Mouse (Mus musculus) erythroid progenitor cell, adult 5-6 weeks (primary cell): ENCODE results near the gene Olfr1095. TPM values are rescaled to one million over a fixed set of nuclear protein-coding genes. Genes with fewer than 3 reads are reported as not detected.

Source experiments
- ATAC-seq: replicated peaks from 2 replicates; pipeline ENCODE4 v1.8.0; 2016; ENCODE audit warnings: moderate number of reproducible peaks, mild to moderate bottlenecking, moderate TSS enrichment, inconsistent platforms; ENCODE audit not compliant: poor library complexity, low FRiP score, severe bottlenecking
- total RNA-seq, 2 experiments: library from RNA; stranded (forward) in 1 of 2; stranded (reverse) in 1 of 2; fragments of 150-400 nt in 1 of 2; fragments of 186-747, 209-891 nt in 1 of 2; gene quantifications; 2 replicates each; pipeline versions ENCODE4 v1.2.3 to v1.2.4; 2015 to 2017; ENCODE audit warnings: low replicate concordance in 2 of 2

Olfr1095 gene
- not detected in 2 replicates for total RNA-seq (2015; ENCODE audit: low replicate concordance)
- not detected in 2 replicates for total RNA-seq (2017; ENCODE audit: low replicate concordance)

DNA sequence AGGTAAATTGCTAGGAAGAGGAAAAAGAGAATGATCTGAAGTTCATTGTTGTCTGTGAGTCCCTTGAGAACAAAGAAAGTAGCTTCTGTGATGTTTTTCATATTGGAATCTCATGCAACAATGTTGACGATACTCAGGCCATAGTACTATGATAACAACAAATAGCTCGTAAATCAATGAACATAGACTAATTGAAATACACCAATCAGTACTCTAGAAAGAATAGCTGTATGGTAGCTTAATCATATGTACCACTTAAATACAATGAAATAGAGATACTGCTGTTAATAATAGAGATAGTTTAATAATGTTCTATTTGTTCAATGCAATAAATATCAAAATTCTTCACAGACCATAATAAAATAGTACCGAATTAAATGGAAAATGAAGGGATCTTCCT lies at the start of gene Olfr1095:
Gene Olfr1095, minus strand, starts transcription at position 101 of the 400 bp plus-strand sequence.
- no peak for ATAC-seq

- no peak for ATAC-seq
Observed at GRCm38 (mm10) chr2:86892116-86892515, 40.6 kb upstream of the Olfr1095 start, which contains the start of gene Olfr1097. TSS of gene Olfr1097 (minus strand) at chr2:86892216.

GRCm38 (mm10) chr2:86874702-86875101 lies 23.2 kb upstream of the Olfr1095 start, which contains the start of gene Gm13723:
TSS of gene Gm13723 (minus strand) at chr2:86874802.
- ATAC-seq, result no peak

- ATAC-seq, result no peak
Observed at GRCm38 (mm10) chr2:86824363-86824762, 27.1 kb downstream of the Olfr1095 start, which contains the start of gene Olfr1094. TSS of gene Olfr1094 (plus strand) at chr2:86824663.

GRCm38 (mm10) chr2:86809918-86810317 lies 41.6 kb downstream of the Olfr1095 start, which contains the start of gene Olfr141:
TSS of gene Olfr141 (minus strand) at chr2:86810018.
- ATAC-seq, result no peak

Other genes with a start within 250 kb of the Olfr1095 start
- not detected in 2 replicates for gene Olfr1084, start 212.0 kb downstream of the Olfr1095 start, total RNA-seq (2015; ENCODE audit: low replicate concordance)
- gene Olfr1084, start 212.0 kb downstream of the Olfr1095 start, total RNA-seq (2017; ENCODE audit: low replicate concordance), result not detected in 2 replicates
- not detected in 2 replicates for gene Olfr1085, start 189.7 kb downstream of the Olfr1095 start, total RNA-seq (2015; ENCODE audit: low replicate concordance)
- not detected in 2 replicates for gene Olfr1085, start 189.7 kb downstream of the Olfr1095 start, total RNA-seq (2017; ENCODE audit: low replicate concordance)
- gene Olfr1086, start 171.6 kb downstream of the Olfr1095 start, total RNA-seq (2015; ENCODE audit: low replicate concordance), result not detected in 2 replicates
- gene Olfr1086, start 171.6 kb downstream of the Olfr1095 start, total RNA-seq (2017; ENCODE audit: low replicate concordance), result not detected in 2 replicates
- gene Olfr1087, start 153.3 kb downstream of the Olfr1095 start, total RNA-seq (2015; ENCODE audit: low replicate concordance), result not detected in 2 replicates
- not detected in 2 replicates for gene Olfr1087, start 153.3 kb downstream of the Olfr1095 start, total RNA-seq (2017; ENCODE audit: low replicate concordance)
- not detected in 2 replicates for gene Olfr1089, start 118.0 kb downstream of the Olfr1095 start, total RNA-seq (2015; ENCODE audit: low replicate concordance)
- not detected in 2 replicates for gene Olfr1089, start 118.0 kb downstream of the Olfr1095 start, total RNA-seq (2017; ENCODE audit: low replicate concordance)
- gene Olfr1090, start 92.7 kb downstream of the Olfr1095 start, total RNA-seq (2015; ENCODE audit: low replicate concordance), result not detected in 2 replicates
- gene Olfr1090, start 92.7 kb downstream of the Olfr1095 start, total RNA-seq (2017; ENCODE audit: low replicate concordance), result not detected in 2 replicates
- gene Olfr1093, start 69.2 kb downstream of the Olfr1095 start, total RNA-seq (2015; ENCODE audit: low replicate concordance), result not detected in 2 replicates
- not detected in 2 replicates for gene Olfr1093, start 69.2 kb downstream of the Olfr1095 start, total RNA-seq (2017; ENCODE audit: low replicate concordance)
- not detected in 2 replicates for gene Olfr141, start 41.7 kb downstream of the Olfr1095 start, total RNA-seq (2015; ENCODE audit: low replicate concordance)
- not detected in 2 replicates for gene Olfr141, start 41.7 kb downstream of the Olfr1095 start, total RNA-seq (2017; ENCODE audit: low replicate concordance)
- gene Olfr1094, start 27.0 kb downstream of the Olfr1095 start, total RNA-seq (2015; ENCODE audit: low replicate concordance), result not detected in 2 replicates
- gene Olfr1094, start 27.0 kb downstream of the Olfr1095 start, total RNA-seq (2017; ENCODE audit: low replicate concordance), result not detected in 2 replicates
- not detected in 2 replicates for gene Gm13723, start 23.1 kb upstream of the Olfr1095 start, total RNA-seq (2015; ENCODE audit: low replicate concordance)
- not detected in 2 replicates for gene Gm13723, start 23.1 kb upstream of the Olfr1095 start, total RNA-seq (2017; ENCODE audit: low replicate concordance)
- gene Olfr1097, start 40.5 kb upstream of the Olfr1095 start, total RNA-seq (2015; ENCODE audit: low replicate concordance), result not detected in 2 replicates
- gene Olfr1097, start 40.5 kb upstream of the Olfr1095 start, total RNA-seq (2017; ENCODE audit: low replicate concordance), result not detected in 2 replicates
- not detected in 2 replicates for gene Olfr1098, start 72.8 kb upstream of the Olfr1095 start, total RNA-seq (2015; ENCODE audit: low replicate concordance)
- not detected in 2 replicates for gene Olfr1098, start 72.8 kb upstream of the Olfr1095 start, total RNA-seq (2017; ENCODE audit: low replicate concordance)
- gene Olfr1099, start 109.0 kb upstream of the Olfr1095 start, total RNA-seq (2015; ENCODE audit: low replicate concordance), result not detected in 2 replicates
- not detected in 2 replicates for gene Olfr1099, start 109.0 kb upstream of the Olfr1095 start, total RNA-seq (2017; ENCODE audit: low replicate concordance)
- gene Olfr1100, start 128.3 kb upstream of the Olfr1095 start, total RNA-seq (2015; ENCODE audit: low replicate concordance), result not detected in 2 replicates
- not detected in 2 replicates for gene Olfr1100, start 128.3 kb upstream of the Olfr1095 start, total RNA-seq (2017; ENCODE audit: low replicate concordance)
- gene Olfr1101, start 139.5 kb upstream of the Olfr1095 start, total RNA-seq (2015; ENCODE audit: low replicate concordance), result not detected in 2 replicates
- gene Olfr1101, start 139.5 kb upstream of the Olfr1095 start, total RNA-seq (2017; ENCODE audit: low replicate concordance), result not detected in 2 replicates
- not detected in 2 replicates for gene Olfr1102, start 146.7 kb upstream of the Olfr1095 start, total RNA-seq (2015; ENCODE audit: low replicate concordance)
- not detected in 2 replicates for gene Olfr1102, start 146.7 kb upstream of the Olfr1095 start, total RNA-seq (2017; ENCODE audit: low replicate concordance)
- gene Olfr1104, start 175.4 kb upstream of the Olfr1095 start, total RNA-seq (2015; ENCODE audit: low replicate concordance), result not detected in 2 replicates
- gene Olfr1104, start 175.4 kb upstream of the Olfr1095 start, total RNA-seq (2017; ENCODE audit: low replicate concordance), result not detected in 2 replicates
- gene Olfr1105, start 184.8 kb upstream of the Olfr1095 start, total RNA-seq (2015; ENCODE audit: low replicate concordance), result not detected in 2 replicates
- gene Olfr1105, start 184.8 kb upstream of the Olfr1095 start, total RNA-seq (2017; ENCODE audit: low replicate concordance), result not detected in 2 replicates
- gene Olfr1106, start 200.6 kb upstream of the Olfr1095 start, total RNA-seq (2015; ENCODE audit: low replicate concordance), result not detected in 2 replicates
- gene Olfr1106, start 200.6 kb upstream of the Olfr1095 start, total RNA-seq (2017; ENCODE audit: low replicate concordance), result not detected in 2 replicates
- not detected in 2 replicates for gene Olfr1107, start 224.1 kb upstream of the Olfr1095 start, total RNA-seq (2015; ENCODE audit: low replicate concordance)
- gene Olfr1107, start 224.1 kb upstream of the Olfr1095 start, total RNA-seq (2017; ENCODE audit: low replicate concordance), result not detected in 2 replicates
- not detected in 2 replicates for gene Olfr1109, start 244.3 kb upstream of the Olfr1095 start, total RNA-seq (2015; ENCODE audit: low replicate concordance)
- gene Olfr1109, start 244.3 kb upstream of the Olfr1095 start, total RNA-seq (2017; ENCODE audit: low replicate concordance), result not detected in 2 replicates